Mouse (Mus musculus): ENCODE data around the gene Ephx3.

The Ephx3 gene

DNA sequence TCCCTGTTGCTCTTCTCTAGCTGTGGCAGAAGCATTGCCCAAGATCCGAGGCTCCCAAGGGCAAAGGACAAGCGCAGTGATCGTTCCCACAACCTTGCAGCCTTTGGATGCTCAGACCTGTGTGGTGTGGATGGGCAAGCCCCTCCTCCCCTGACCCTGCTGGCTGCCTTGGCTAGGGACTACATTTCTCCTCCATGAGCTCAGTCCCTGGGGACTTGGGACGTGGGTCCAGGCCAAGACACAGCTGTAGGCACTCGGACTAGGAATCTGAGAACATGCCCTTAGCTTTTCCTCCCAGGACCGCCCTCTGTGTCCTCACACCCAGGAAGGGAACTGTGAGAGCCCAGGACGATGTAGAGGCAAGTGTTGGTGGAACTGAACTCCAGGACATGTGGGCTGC is 16.2 kb downstream of the Ephx3 start:
- peak; percentile 87 for DNase-seq (ENCODE audit: low read depth, low spot score)

DNA sequence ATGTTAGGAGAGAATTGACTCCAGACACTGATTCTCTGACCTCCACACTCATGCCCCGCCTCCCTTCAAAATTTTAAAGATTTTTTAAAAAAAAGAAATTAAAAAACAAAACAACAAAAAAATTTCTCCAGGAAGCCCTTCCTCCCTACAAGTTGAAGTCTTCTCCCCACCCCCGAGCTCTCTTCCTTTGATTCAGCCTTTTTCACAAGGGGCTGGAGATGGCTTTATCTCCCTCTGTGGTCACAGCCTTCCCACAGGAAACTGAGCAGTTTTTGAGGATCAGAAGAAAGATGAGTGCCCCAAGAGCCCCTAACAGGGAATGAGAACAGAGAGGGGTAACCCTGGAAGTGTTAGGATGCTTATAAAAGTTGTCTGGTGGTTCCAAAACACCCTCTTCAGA is 16.9 kb downstream of the Ephx3 start:
- DNase-seq (ENCODE audit: low read depth, low spot score): no peak

DNA sequence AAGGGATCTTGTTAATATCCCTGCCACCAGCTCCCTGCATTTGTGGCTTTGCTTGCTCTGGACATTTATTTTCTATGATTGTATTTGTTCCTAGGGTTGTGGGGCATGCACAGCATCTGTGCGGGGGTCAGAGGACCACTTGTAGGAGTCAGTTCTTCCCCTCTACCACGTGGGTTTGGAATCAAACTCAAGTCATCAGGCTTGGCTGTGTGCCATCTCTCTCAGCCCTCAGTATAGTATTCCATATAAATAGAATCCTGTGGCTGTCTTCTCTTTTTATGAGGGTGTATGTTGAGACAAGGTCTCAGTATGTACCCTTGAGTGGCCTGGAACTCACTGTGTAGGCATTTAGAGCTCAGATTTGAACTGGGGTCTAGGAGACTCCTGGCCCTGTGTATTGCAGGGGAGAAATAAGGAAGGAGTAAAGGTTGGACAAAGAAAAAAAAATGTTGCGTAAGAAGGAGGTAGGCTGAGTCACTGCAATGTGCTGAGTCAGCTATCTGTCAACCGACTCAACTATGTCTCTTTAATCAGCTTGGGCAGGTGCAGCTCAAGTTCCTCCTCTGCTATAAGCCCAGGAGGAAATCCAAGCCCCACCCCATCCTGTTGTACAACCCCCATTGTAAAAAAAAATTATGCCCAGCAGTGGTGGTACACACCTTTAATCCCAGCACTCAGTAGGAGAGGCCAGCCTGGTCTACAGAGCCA is 19.7 kb downstream of the Ephx3 start:
- DNase-seq (ENCODE audit: low read depth, low spot score): peak; percentile 79

DNA sequence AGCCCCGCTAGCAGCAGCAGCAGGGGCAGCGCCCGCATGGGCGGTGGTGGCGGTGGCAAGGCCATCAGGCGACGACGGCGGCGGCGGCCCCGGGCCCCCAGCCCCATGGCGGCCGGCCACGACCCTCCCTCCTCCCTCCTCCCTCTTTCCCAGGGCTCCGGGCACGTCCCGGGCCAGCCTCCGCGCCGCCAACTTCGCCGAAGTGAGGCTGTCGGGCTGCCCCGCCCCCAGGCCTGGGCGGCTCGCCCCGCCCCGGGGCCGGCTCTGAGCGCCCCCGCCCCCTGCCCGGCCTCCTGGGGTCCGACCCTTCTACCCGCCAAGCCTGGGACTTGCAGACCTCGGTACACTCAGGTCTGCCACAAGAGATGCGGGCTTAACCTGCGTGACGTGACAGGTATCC is 22.7 kb downstream of the Ephx3 start, which contains the start of gene Notch3:
Gene Notch3 (minus strand): TSS at position 166 of the 400 bp plus-strand sequence.
- DNase-seq (ENCODE audit: low read depth, low spot score): no peak

DNA sequence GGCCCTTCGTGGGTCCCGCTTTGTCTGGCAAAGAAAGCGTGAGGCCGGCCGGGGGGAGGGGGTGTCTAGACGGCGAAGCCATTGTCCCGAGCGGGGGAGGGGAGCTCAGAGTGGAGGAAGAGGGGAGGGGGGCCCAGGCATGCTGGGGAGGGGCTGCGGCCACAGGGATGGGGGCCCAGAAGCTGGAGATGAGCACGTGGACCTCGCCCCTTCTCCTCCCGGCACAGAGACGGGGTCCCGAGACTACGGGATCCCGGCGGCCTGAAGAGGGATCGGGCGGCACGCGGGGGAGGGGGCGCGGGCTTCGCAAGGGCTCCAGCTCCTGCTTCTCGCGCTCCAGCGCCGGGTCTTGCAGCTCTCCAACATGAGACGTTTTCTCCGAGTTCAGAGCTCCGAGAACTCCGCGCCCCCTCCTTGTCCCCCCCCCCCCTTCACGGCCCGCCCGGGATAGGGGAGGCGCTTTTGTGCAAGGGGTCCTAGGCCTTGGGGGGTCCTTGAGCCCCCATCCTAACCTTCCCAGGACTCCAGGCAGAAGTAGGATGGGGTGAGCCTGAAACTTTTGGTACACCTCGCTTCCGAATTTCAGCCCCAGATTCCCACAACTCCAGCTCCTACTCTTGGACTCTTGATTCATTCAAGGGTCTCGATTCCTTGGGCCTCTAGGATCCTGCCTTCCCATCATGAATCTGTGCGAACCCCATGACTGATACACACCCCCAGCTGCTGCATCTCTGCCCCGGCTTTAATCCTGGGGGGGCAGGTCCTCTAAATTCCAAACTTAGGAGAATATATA is 23.4 kb downstream of the Ephx3 start:
- peak; percentile 27 for DNase-seq (ENCODE audit: low read depth, low spot score)

DNA sequence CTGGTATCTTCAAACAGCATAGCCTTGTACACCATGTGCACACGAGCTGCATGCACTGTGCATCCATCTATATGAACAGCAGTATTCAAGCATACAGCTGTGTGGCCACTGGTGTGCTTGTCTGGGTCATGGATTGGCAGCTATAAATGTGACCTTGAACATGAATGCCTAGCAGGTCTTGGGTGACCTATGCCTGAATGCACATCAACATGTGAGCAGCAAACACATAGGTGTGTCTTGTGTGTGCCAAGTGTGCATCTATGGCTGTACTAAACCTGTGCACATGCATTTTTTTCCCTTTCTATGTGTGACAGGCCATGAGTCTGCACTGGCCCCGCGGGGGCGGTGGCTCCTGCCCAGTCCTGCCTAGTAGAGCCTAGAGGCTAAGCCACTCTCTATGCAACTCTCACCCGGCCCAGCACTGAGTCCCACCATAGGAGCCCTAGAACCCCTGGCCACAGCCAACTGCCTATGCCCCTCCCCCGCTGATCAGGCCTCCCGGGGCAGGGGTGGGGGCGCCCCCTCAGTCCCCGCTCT is 24.0 kb downstream of the Ephx3 start:
- no peak for DNase-seq (ENCODE audit: low read depth, low spot score)

DNA sequence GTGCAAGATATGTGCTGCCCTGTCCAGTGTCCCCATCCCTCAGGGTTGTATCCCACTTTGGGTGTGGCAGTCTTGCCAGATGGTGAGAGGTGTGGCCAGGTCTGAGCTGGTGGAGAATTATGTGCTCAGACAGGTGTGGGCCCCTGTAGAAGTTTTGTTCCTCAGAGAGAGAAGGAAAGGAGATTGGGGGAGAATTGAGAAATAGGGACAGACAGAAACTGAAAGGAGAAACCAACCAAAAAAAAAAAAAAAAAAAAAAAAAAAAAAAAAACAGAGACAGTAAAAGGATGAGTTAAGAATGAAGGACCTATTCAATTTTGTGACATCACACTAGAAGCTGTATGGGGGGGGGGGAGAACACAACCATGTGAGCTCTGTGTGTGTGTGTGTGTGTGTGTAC is 24.6 kb downstream of the Ephx3 start:
- DNase-seq (ENCODE audit: low read depth, low spot score): no peak

DNA sequence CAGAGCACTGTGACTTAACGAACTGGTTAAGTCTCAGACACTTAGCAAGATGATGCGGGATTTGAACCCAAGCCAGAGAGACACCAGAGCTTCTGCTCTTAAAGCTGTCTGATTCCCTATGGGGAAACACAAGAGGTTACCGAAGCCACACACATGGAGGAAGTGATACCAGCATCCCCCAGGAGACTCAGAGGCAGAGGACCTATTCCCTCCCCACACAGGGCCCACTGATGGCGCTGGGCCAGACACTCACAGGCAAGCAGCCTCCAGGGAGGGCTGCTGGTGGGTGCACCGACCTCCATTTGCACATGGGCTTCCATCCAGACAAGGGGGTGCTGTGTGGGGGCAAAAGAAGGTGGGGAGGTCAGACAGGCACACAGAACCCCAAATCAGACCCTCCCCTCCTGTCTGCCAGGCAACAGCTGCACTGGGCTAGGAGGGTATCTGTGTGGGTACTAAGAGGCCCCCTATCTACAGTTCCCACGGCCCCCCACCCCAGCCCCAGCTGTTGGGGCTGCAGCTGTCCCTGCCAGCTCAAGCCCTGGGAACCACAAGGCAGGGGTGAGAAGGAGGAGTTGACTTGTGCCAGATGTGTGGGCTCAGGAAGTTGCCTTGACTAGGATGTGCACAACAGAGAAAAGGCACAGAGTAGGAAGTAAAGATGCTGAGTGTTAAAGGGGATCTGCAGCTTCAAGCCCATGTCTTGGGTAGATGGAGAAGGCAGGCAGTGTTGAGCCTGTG is 25.3 kb downstream of the Ephx3 start:
- DNase-seq (ENCODE audit: low read depth, low spot score): no peak

DNA sequence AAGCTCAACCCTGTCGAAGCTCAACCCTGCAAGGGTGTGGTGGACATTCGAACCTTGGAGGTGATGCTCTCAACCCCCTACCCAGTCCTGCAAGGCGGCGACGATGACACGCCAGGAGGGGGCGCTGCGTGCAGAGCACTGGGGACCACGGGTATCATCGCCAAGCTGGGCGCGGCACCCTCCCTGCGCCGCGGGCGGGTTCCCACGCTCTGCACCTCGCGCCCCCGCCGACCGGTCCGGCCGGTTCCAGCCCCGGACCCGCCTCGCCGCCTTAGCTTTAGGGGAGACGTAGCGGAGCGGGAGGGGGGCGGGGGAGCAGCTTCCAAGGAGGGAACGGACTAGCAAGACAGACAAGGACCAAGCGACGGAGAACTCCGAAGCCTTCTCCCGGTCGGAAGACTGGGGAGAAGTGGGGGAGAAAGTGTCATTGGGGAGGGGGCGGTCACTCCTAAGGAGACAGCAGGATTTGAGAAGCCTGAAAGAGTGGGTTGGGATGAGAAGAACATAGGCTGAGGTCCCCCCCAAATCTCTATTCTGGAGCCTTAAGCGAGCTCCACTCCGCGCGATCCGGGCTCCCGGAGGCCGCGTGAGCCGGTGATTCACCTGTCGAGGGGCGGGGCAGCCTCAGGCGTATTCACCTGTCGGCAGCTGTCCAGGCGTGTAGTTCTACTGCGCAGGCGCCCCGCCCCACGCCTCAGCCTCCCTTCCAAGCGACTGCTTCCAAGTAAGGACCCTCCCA is 27.1 kb downstream of the Ephx3 start:
- DNase-seq (ENCODE audit: low read depth, low spot score): no peak

DNA sequence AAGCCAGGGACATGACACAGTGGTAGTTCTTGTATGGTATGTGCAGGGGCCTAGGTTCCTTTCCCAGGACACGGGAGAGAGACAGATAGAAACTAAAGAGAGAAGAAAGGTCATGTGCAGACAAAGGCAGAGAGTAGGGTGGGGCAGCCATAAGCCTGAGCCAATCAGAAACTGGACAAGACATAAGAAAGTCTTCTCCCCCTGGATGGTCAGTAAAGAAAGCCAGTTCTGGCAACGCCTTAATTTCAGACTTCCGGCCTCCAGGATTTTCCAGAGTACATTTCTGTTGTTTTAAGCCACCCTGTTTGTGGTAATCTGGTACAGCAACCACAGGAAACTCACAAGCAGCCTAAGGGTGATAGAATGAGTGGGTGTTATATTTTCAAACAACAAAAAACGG is 28.5 kb downstream of the Ephx3 start:
- DNase-seq (ENCODE audit: low read depth, low spot score): peak; percentile 40

DNA sequence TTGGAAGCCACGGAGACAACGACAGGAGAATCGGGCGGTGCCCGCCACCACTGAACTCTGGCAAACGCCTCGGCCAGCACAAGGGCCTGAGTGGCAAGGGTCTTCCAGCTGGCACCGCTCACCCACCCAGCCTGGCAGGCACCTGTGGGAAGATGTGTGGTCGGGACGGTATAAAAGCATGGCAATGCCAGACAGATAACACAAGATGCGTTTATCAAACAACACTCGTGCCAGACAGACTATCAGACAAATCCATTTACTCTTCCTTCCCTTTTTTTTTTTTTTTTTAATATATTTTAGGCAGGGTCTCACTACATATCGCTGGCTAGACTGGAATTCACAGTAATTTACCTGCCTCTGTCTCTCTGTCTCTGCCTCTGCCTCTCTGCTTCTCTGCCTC is 30.5 kb downstream of the Ephx3 start:
- no peak for DNase-seq (ENCODE audit: low read depth, low spot score)

DNA sequence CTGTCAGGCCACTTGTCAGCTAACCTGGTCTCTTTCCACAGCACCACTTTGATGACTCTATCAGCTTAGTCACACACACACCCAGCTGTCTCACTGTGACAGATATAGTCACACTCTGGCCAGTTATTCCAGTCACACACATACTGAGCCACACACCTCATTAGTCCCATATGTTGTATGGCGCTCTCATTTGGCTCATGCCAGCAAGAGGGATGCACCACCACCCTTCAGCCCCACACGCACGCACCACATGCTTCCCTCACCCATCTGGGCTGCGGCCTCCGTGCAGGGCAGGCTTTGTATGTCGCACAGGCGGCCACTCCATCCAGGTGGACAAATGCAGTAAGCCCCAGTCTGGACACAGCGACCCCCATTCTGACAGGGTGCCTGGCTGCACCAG is 42.6 kb downstream of the Ephx3 start:
- DNase-seq (ENCODE audit: low read depth, low spot score): no peak

DNA sequence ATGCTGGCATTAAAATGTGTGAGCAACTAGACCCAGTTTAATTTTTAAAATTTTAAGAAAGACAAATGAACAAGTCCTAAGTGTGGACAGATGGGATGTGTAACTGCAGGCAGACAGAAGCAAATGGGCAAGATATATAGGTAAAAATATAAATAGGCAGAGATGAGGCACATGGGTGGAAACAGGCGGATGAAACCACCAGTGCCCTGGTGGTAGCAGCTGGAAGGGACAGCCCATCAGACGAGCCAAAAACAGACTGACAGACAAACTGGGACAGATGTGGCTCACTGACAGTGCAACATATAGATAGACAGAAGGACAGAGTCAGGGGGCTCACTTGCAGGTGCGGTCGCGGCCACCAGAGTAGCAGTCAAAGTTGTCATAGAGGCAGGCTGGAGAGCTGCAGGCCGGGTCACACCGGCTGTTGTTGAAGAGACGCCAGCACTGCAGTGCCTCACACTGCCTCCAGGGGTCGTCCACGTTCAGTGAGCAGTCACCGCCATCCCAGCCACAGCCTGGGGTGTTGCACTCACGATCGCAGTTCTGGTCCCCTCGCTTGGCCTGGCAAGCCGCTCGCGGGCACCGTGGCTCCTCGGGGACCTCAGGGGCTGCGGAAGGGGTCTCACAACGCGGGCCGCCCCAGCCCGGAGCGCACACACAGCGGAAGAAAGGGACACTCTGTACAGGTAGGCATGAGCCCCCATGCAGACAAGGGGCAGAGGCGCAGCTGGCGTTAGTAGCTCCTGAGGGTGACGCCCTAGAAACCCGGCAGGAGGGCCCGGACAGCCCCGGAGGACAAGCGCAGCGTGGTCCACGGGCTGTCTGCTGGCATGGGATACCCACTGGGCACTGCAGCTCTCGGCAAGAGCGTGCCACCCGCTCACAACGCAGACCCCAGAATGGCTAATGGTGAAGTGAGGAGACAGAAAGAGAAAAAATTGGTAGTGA is 46.2 kb downstream of the Ephx3 start:
- DNase-seq (ENCODE audit: low read depth, low spot score): peak; percentile 39

DNA sequence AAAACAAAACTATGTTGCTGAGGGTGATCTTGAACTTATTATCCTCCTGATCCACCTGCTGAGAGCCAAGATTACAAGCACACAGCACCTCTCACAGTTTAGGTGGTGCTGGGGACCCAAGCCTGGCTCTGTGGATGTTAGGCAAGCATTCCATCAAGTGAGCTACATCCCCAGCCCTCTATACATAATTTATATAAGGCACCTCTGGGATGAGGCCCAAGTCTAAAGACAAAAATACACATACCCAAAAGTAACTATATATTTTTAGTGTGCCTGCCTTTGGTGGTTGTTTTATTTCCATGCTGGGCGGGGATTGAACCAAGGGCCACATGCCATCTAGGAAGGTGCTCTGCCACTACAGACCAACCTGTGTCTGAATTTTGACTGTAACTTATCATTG is 47.1 kb downstream of the Ephx3 start:
- DNase-seq (ENCODE audit: low read depth, low spot score): no peak
